Mouse (Mus musculus) ES-E14 (cell line): ENCODE data around the gene Ttc4.

Experiments used
- CHD2 ChIP-seq: IDR thresholded peaks from 2 replicates; pipeline ENCODE4 v1.6.1; 2014; ENCODE audit warnings: mild to moderate bottlenecking, low read depth, low read length, inconsistent platforms
- HCFC1 ChIP-seq: IDR thresholded peaks from 2 replicates; pipeline ENCODE4 v1.6.1; 2012; ENCODE audit warnings: low read length, inconsistent platforms, borderline replicate concordance; ENCODE audit not compliant: insufficient read depth
- MAFK ChIP-seq: IDR thresholded peaks from 2 replicates; pipeline ENCODE4 v1.6.1; 2014; ENCODE audit warnings: mild to moderate bottlenecking, low read depth, low read length, inconsistent platforms; ENCODE audit not compliant: insufficient read depth
- ZC3H11A ChIP-seq: IDR thresholded peaks from 2 replicates; pipeline ENCODE4 v1.6.1; 2012; ENCODE audit warnings: low read depth, mild to moderate bottlenecking, inconsistent platforms, low read length, borderline replicate concordance
- ZNF384 ChIP-seq: IDR thresholded peaks from 2 replicates; pipeline ENCODE4 v1.6.1; 2012; ENCODE audit warnings: low read depth, low read length, inconsistent platforms

DNA sequence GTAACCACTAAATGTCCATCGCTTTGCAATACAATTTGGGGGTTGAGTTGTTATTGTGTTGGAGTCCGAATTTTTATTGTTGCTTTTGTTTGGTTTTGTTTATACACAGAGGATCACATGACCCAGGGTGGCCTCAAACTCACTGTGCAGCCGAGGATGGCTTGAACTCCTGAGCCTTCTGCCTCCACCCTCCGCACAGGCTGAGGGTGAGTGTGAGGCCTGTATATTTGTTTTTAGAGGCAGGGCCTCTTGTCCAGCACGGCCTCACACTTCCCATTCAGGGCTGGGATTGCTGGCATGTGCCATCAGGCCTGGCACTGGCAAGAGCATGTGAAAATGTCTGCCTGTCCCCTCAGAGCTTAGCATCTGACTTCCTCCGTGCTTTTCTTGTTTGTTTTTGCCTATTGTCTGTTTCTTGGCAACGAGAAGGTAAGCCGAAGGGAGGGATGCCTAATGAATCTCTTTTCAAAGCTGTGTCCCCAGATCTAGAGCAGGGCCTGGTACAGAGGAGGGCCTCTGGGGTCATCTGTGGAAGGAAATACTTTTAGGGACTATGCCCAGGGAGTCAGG, 26.4 kb upstream of the Ttc4 start:
- TF ChIP-seq ZC3H11A (no peak), ZNF384 (no peak), CHD2 (no peak), HCFC1 (no peak), MAFK (no peak)
